Mouse (Mus musculus): ENCODE data around the gene Cks1b. TPM values are rescaled to one million over a fixed set of nuclear protein-coding genes. Genes with fewer than 3 reads are reported as not detected.

Cks1b gene
- total and polyA plus RNA-seq, 3 experiments: 177 to 438 (median 271) TPM

- TF ChIP-seq SIN3A (IDR thresholded peaks at IDR 0.05; ENCODE audit: low read length) (peak; percentile 44), CHD1 (IDR thresholded peaks at IDR 0.05; ENCODE audit: low read depth, low read length) (no peak), TBP (IDR thresholded peaks at IDR 0.05; ENCODE audit: low read depth, low read length) (no peak), TAL1 (IDR thresholded peaks at IDR 0.05; ENCODE audit: low read length) (peak; percentile 49), EP300 (IDR thresholded peaks at IDR 0.05; ENCODE audit: low read depth in 1 of 2, low read length in 2 of 2) (peak in 1 of 2 experiments; percentile 63; a peak in 2 of 4 replicates), ZKSCAN1 (IDR thresholded peaks at IDR 0.05; ENCODE audit: low read depth, low read length) (no peak), RCOR1 (IDR thresholded peaks at IDR 0.05; ENCODE audit: low read depth, low read length) (no peak), POLR2AphosphoS5 (IDR thresholded peaks at IDR 0.05; ENCODE audit: borderline replicate concordance, low read depth, low read length) (no peak)
Observed at GRCm38 (mm10) chr3:89388134-89388881, 29.9 kb downstream of the Cks1b start (continued).

GRCm38 (mm10) chr3:89387632-89388031 lies 30.6 kb downstream of the Cks1b start:
- H3K27ac ChIP-seq (ENCODE audit: control insufficient read depth, low read depth, low read length): no peak overlapping the region

DNA sequence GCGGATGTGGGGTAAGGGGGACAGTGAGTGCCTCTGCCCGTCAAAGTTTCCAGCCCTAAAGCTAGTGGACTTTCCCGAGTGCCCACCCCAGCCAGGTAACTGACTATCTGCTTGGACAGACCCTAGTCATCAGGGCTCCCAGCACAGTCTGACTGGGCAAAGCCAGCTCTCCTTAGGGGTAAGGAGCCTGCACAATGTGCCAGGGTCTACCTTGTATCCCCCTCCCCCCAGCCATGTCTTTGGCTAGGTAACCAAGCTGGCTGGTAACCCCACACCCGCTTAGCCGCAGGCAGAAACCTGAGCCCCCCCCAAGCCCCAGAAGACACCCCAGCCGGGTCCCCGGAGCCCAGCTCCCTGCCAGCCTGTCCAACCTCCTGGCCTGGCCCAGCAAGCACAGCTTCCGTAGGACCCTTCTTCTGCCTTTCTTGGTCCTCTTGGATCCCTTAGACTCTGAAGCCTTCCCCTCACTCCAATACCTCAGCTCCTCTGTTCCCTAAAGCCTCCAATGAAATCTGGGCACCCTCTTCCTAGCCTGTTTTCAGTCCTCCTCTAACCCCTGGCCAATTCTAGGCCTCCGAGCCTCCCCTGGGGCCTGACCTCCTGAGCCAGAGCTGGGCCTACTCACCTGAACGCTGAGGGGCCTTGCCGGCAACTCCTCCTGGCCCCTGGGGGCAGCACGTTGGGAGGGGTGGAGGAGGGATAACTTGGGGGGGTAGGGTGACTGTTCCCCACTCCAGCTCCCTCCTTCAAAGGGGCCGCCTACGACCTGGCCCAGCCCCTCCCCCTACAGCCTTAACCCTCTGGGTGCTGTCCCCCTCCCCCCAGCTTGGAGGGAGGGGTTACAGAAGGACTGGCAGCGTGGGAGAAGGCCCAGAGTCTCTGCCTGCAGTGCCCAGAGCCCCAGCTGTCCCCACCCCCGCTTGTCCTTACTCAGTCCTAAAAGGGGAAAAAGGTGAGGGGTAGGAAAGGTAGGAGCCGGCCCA lies 31.5 kb downstream of the Cks1b start:
- Histone ChIP-seq H3K4me3 (ENCODE audit: control insufficient read depth in 1 of 2, insufficient read depth in 1 of 2, low read depth in 2 of 2, low read length in 2 of 2) (no peak overlapping the region), H3K4me1 (ENCODE audit: control insufficient read depth in 1 of 2, insufficient read depth in 2 of 2, low read length in 2 of 2) (peaks cover 11 to 36% of the 10 kb centered on the region in 2 experiments), H3K36me3 (ENCODE audit: control insufficient read depth in 1 of 2, insufficient read depth in 2 of 2, low read length in 2 of 2) (peaks cover 0 to 30% of the 10 kb centered on the region in 2 experiments; a peak in 2 of 4 replicates), H3K27ac (ENCODE audit: control insufficient read depth, low read depth, low read length) (no peak overlapping the region), H3K79me2 (ENCODE audit: control insufficient read depth, insufficient read depth, low read length, poor library complexity) (peaks cover 5% of the 10 kb centered on the region; the same call in 1 of the 2 replicates), H3K9ac (ENCODE audit: control insufficient read depth, low read depth, low read length, poor library complexity, severe bottlenecking) (no peak overlapping the region), H3K9me3 (replicated peaks; ENCODE audit: insufficient read depth, low read length) (no peaks in the 10 kb centered on the region), H3K27me3 (ENCODE audit: control insufficient read depth in 1 of 2, insufficient read depth in 2 of 2, low read length in 2 of 2) (no peaks in the 10 kb centered on the region)
- no peak for DNase-seq (ENCODE audit: low read depth, low spot score)
- TF ChIP-seq ELF1 (IDR thresholded peaks at IDR 0.05; ENCODE audit: low read depth, low read length) (no peak), MAX (IDR thresholded peaks at IDR 0.05; ENCODE audit: low read length) (no peak), ZNF384 (IDR thresholded peaks at IDR 0.05; ENCODE audit: low read depth, low read length) (no peak), POLR2AphosphoS2 (IDR thresholded peaks at IDR 0.05; ENCODE audit: low read length) (no peak), UBTF (IDR thresholded peaks at IDR 0.05; ENCODE audit: borderline replicate concordance, insufficient read depth, low read depth, low read length) (no peak), USF2 (IDR thresholded peaks at IDR 0.05; ENCODE audit: borderline replicate concordance in 1 of 2, insufficient read depth in 1 of 2, low read depth in 1 of 2, low read length in 2 of 2) (no peak), TBP (IDR thresholded peaks at IDR 0.05; ENCODE audit: low read depth, low read length) (no peak), KAT2A (conservative IDR thresholded peaks at IDR 0.05; ENCODE audit: low read depth, low read length) (no peak), GABPA (IDR thresholded peaks at IDR 0.05; ENCODE audit: low read depth, low read length) (no peak), POLR2A (IDR thresholded peaks at IDR 0.05; ENCODE audit: control insufficient read depth in 1 of 2, insufficient read depth in 1 of 2, low read depth in 1 of 2, low read length in 2 of 2, poor library complexity in 1 of 2) (no peak)

More at GRCm38 (mm10) chr3:89387632-89388031, 30.6 kb downstream of the Cks1b start:
- DNase-seq (ENCODE audit: low read depth, low spot score): no peak
- Histone ChIP-seq H3K4me3 (ENCODE audit: control insufficient read depth in 1 of 2, insufficient read depth in 1 of 2, low read depth in 2 of 2, low read length in 2 of 2) (no peak overlapping the region), H3K79me2 (ENCODE audit: control insufficient read depth, insufficient read depth, low read length, poor library complexity) (peaks cover 12% of the 10 kb centered on the region), H3K9ac (ENCODE audit: control insufficient read depth, low read depth, low read length, poor library complexity, severe bottlenecking) (no peak overlapping the region), H3K36me3 (ENCODE audit: control insufficient read depth in 1 of 2, insufficient read depth in 2 of 2, low read length in 2 of 2) (peaks cover 0 to 30% of the 10 kb centered on the region in 2 experiments; a peak in 2 of 4 replicates), H3K4me1 (ENCODE audit: control insufficient read depth in 1 of 2, insufficient read depth in 2 of 2, low read length in 2 of 2) (peaks cover 11 to 36% of the 10 kb centered on the region in 2 experiments), H3K27me3 (ENCODE audit: control insufficient read depth in 1 of 2, insufficient read depth in 2 of 2, low read length in 2 of 2) (no peaks in the 10 kb centered on the region), H3K9me3 (replicated peaks; ENCODE audit: insufficient read depth, low read length) (no peaks in the 10 kb centered on the region)
- TF ChIP-seq EP300 (IDR thresholded peaks at IDR 0.05; ENCODE audit: low read depth in 1 of 2, low read length in 2 of 2) (no peak), POLR2AphosphoS2 (IDR thresholded peaks at IDR 0.05; ENCODE audit: low read length) (no peak), ZNF384 (IDR thresholded peaks at IDR 0.05; ENCODE audit: low read depth, low read length) (no peak), ZMIZ1 (IDR thresholded peaks at IDR 0.05; ENCODE audit: low read depth, low read length) (no peak), ELF1 (IDR thresholded peaks at IDR 0.05; ENCODE audit: low read depth, low read length) (no peak), ETS1 (IDR thresholded peaks at IDR 0.05; ENCODE audit: low read depth, low read length) (no peak), CHD2 (IDR thresholded peaks at IDR 0.05; ENCODE audit: low read length) (no peak), ZC3H11A (IDR thresholded peaks at IDR 0.05; ENCODE audit: low read depth, low read length) (no peak), GABPA (IDR thresholded peaks at IDR 0.05; ENCODE audit: low read depth, low read length) (no peak), TBP (IDR thresholded peaks at IDR 0.05; ENCODE audit: low read depth, low read length) (no peak), MXI1 (IDR thresholded peaks at IDR 0.05; ENCODE audit: low read depth, low read length) (no peak), SMC3 (IDR thresholded peaks at IDR 0.05; ENCODE audit: low read depth, low read length) (no peak), JUND (IDR thresholded peaks at IDR 0.05; ENCODE audit: low read depth, low read length) (no peak), KAT2A (conservative IDR thresholded peaks at IDR 0.05; ENCODE audit: low read depth, low read length) (no peak), BHLHE40 (IDR thresholded peaks at IDR 0.05; ENCODE audit: borderline replicate concordance, low read depth, low read length) (no peak), MAFK (IDR thresholded peaks at IDR 0.05; ENCODE audit: borderline replicate concordance, low read depth, low read length) (no peak)
